ENCODE assay signal across 8 mouse cellular contexts in the genomic region with DNA sequence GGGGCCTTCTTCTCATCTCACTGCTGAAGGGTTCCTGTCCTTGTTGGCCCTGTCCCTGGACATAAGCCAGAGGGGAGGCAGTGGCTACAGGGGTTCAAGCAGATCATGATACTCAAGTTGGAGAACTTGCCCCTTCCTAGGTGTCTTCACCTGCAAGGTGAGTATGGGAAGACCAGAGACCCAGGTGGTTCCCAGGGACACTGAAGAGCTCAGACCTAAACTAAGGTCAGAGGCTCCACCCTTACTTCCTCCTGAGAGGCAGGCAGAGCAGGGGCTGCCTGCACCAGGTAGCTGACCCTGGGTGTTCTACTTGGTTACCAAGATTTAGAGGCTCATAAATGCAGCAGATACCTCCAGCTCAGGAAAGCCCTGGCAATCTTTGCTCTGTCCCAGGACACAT. TPM values are rescaled to one million over a fixed set of nuclear protein-coding genes. Genes with fewer than 3 reads are reported as not detected.
DNase-seq lines count a peak whose midpoint lies in the region; ATAC-seq and TF ChIP-seq lines count a peak whose summit lies in the region.
"Had no signal": no experiment of that assay in that cellular context is flagged by ENCODE, and none has a peak within 500 bp of the region (broad histone marks: within the 10 kb centered on the region; RNA-seq: fewer than 3 reads in every experiment).

No protein-coding gene starts in this region.

- H3K36me3 ChIP-seq in kidney, embryonic 15.5 days = peaks cover 69% of the 10 kb centered on the region
- H3K36me3 ChIP-seq in CH12.LX (replicated peaks in 1 of 2; ENCODE audit: control insufficient read depth in 1 of 2, insufficient read depth in 1 of 2, low read length in 1 of 2) (peaks cover 55 to 75% of the 10 kb centered on the region in 2 experiments), ES-E14 (ENCODE audit: control insufficient read depth, insufficient read depth, low read length, poor library complexity, severe bottlenecking) (peaks cover 60% of the 10 kb centered on the region)
- H3K36me3 ChIP-seq in liver, embryonic 11.5 days (ENCODE audit: control insufficient read depth, insufficient read depth, low read length) = peaks cover 50% of the 10 kb centered on the region

- peak overlapping the region; percentile 23 for H3K9ac ChIP-seq in kidney, embryonic 15.5 days
- H3K9ac ChIP-seq in CH12.LX (ENCODE audit: insufficient read depth, low read depth) (no peak overlapping the region), ES-E14 (ENCODE audit: insufficient read depth, low read depth, low read length, poor library complexity, severe bottlenecking) (peak overlapping the region; percentile 99; the same call in 1 of the 2 replicates)
- H3K9ac ChIP-seq in liver, embryonic 11.5 days (ENCODE audit: low read depth, low read length) = 0 out of 2 replicates have a peak overlapping the region, but pooled peaks have one; percentile 98

- no peak; the same call in 1 of the 2 replicates for TF ChIP-seq POLR2A in CH12.LX (IDR thresholded peaks at IDR 0.05; ENCODE audit: low read depth, low read length)

- H3K4me3 ChIP-seq in kidney, embryonic 15.5 days (replicated peaks) = peak overlapping the region; percentile 90; the same call in 1 of the 2 replicates
- H3K4me3 ChIP-seq in CH12.LX (replicated peaks in 1 of 3; ENCODE audit: low read depth in 2 of 3, low read length in 2 of 3, poor library complexity in 1 of 3) (peak overlapping the region in 1 of 3 experiments; percentile 19), ES-E14 (ENCODE audit: insufficient read depth in 1 of 2, low read depth in 1 of 2, low read length in 2 of 2, poor library complexity in 1 of 2, severe bottlenecking in 1 of 2) (peak overlapping the region in 1 of 2 experiments; percentile 98; a peak in 2 of 4 replicates)
- H3K4me3 ChIP-seq in liver, embryonic 11.5 days (ENCODE audit: low read depth, low read length) = peak overlapping the region; percentile 93

- peak overlapping the region; percentile 14 for H3K4me2 ChIP-seq in kidney, embryonic 15.5 days
- H3K4me2 ChIP-seq in CH12.LX (ENCODE audit: insufficient read depth, low read depth, poor library complexity, severe bottlenecking) = 0 out of 2 replicates have a peak overlapping the region, but pooled peaks have one; percentile 22
- peak overlapping the region; percentile 87 for H3K4me2 ChIP-seq in liver, embryonic 11.5 days

- DNase-seq in kidney, postnatal 14 days = no peak
- no peak for DNase-seq in CH12.LX (ENCODE audit: extremely low read depth)
- no peak for DNase-seq in ES-E14 (ENCODE audit: low read depth, low spot score)
- no peak for DNase-seq in liver, embryonic 11.5 days (ENCODE audit: low spot score)
- no peak for DNase-seq in ovary, postnatal 14 days (ENCODE audit: low spot score)
- DNase-seq in ovary, adult 18-20 months (ENCODE audit: low spot score) = no peak

- TF ChIP-seq EP300 in CH12.LX (IDR thresholded peaks at IDR 0.05; ENCODE audit: low read length) = no peak

- dilution Hi-C loops in CH12.LX (cut with MboI; ENCODE audit: extremely low pct_ligation_motif_present, extremely low pct_unique_long_range_greater_than_20kb, low sequenced_read_pairs) = no loop called here

- H3K9me3 ChIP-seq in kidney, embryonic 15.5 days (replicated peaks) = no peaks in the 10 kb centered on the region
- H3K9me3 ChIP-seq in CH12.LX (replicated peaks; ENCODE audit: low read length) = no peaks in the 10 kb centered on the region
- no peaks in the 10 kb centered on the region for H3K9me3 ChIP-seq in ES-E14 (ENCODE audit: control insufficient read depth, insufficient read depth, low read depth, low read length)
- H3K9me3 ChIP-seq in liver, embryonic 11.5 days (ENCODE audit: control insufficient read depth, low read length) = no peaks in the 10 kb centered on the region

- peaks cover 59% of the 10 kb centered on the region for H3K4me1 ChIP-seq in kidney, embryonic 15.5 days
- peaks cover 10 to 55% of the 10 kb centered on the region in 2 experiments for H3K4me1 ChIP-seq in CH12.LX (ENCODE audit: control insufficient read depth in 1 of 2, insufficient read depth in 2 of 2)
- H3K4me1 ChIP-seq in ES-E14 (ENCODE audit: control insufficient read depth in 2 of 2, insufficient read depth in 2 of 2, low read length in 2 of 2, poor library complexity in 1 of 2) = peaks cover 0 to 19% of the 10 kb centered on the region in 2 experiments; a peak in 2 of 4 replicates
- peaks cover 47% of the 10 kb centered on the region for H3K4me1 ChIP-seq in liver, embryonic 11.5 days (replicated peaks; ENCODE audit: control insufficient read depth, insufficient read depth, low read length)

- peak overlapping the region; percentile 60 for H3K27ac ChIP-seq in kidney, embryonic 15.5 days
- no peak overlapping the region for H3K27ac ChIP-seq in CH12.LX (ENCODE audit: insufficient read depth, low read depth)
- peak overlapping the region; percentile 25; the same call in 1 of the 2 replicates for H3K27ac ChIP-seq in ES-E14 (ENCODE audit: insufficient read depth, low read depth, low read length, poor library complexity, severe bottlenecking)
- H3K27ac ChIP-seq in liver, embryonic 11.5 days (ENCODE audit: low read depth, low read length) = peak overlapping the region; percentile 100

- peaks cover 28% of the 10 kb centered on the region for H3K79me2 ChIP-seq in CH12.LX (replicated peaks; ENCODE audit: control insufficient read depth, extremely low read depth, insufficient read depth, poor library complexity, severe bottlenecking)

- TF ChIP-seq CTCF in CH12.LX (conservative IDR thresholded peaks at IDR 0.05 in 1 of 2, IDR thresholded peaks at IDR 0.05 in 1 of 2; ENCODE audit: low read depth in 2 of 2, low read length in 2 of 2) = no peak

- ATAC-seq in kidney, embryonic 15.5 days (replicated peaks; ENCODE audit: low FRiP score) = no peak
- ATAC-seq in liver, embryonic 11.5 days (replicated peaks; ENCODE audit: low FRiP score) = no peak

- in situ Hi-C loops in CH12.LX (cut with MboI; ENCODE audit: low pct_ligation_motif_present, low pct_unique_long_range_greater_than_20kb, low sequenced_read_pairs) = no loop called here
- in situ Hi-C loops in ES-E14 (cut with MboI; ENCODE audit: low sequenced_read_pairs in 2 of 2, unreplicated experiment in 2 of 2) = no loop called here

- H3K27me3 ChIP-seq in kidney, embryonic 15.5 days = no peaks in the 10 kb centered on the region
- H3K27me3 ChIP-seq in CH12.LX (replicated peaks) = no peaks in the 10 kb centered on the region
- no peaks in the 10 kb centered on the region for H3K27me3 ChIP-seq in liver, embryonic 11.5 days (replicated peaks; ENCODE audit: control insufficient read depth, insufficient read depth, low read length)

- no peak for TF ChIP-seq RAD21 in CH12.LX (IDR thresholded peaks at IDR 0.05; ENCODE audit: low read depth, low read length)

TF ChIP-seq in CH12.LX, 34 proteins besides CTCF, POLR2A, EP300 and RAD21 (continues in another document):
- TF ChIP-seq KAT2A (IDR thresholded peaks at IDR 0.05; ENCODE audit: insufficient replicate concordance, low read length) = no peak
- no peak for TF ChIP-seq CHD2 (IDR thresholded peaks at IDR 0.05; ENCODE audit: low read length)
- no peak for TF ChIP-seq CHD1 (IDR thresholded peaks at IDR 0.05; ENCODE audit: low read depth, low read length)
- TF ChIP-seq TCF12 (IDR thresholded peaks at IDR 0.05; ENCODE audit: low read depth, low read length) = no peak
- TF ChIP-seq IRF4 (IDR thresholded peaks at IDR 0.05; ENCODE audit: low read depth, low read length) = no peak
- TF ChIP-seq SIN3A (IDR thresholded peaks at IDR 0.05; ENCODE audit: low read length) = no peak

TF ChIP-seq in ES-E14, 5 proteins besides CTCF, POLR2A, EP300 and RAD21:
- TF ChIP-seq HCFC1 (IDR thresholded peaks at IDR 0.05; ENCODE audit: borderline replicate concordance, insufficient read depth, low read length) (no peak), ZC3H11A (IDR thresholded peaks at IDR 0.05; ENCODE audit: borderline replicate concordance, low read depth, low read length) (no peak), ZNF384 (IDR thresholded peaks at IDR 0.05; ENCODE audit: low read depth, low read length) (no peak), MAFK (IDR thresholded peaks at IDR 0.05; ENCODE audit: insufficient read depth, low read depth, low read length) (no peak), CHD2 (IDR thresholded peaks at IDR 0.05; ENCODE audit: low read depth, low read length) (no peak)

RNA-seq across cellular contexts. Expression of a gene that starts 2.3 kb away (rescaled TPM):
- polyA plus RNA-seq in kidney, embryonic 15.5 days (2015; fragmentation: Nextera tagmentation; extraction: Ambion mirVana) = 1,536 and 1,655 TPM in 2 replicates
- total RNA-seq in CH12.LX (2012; rRNA removed) (1,839 and 2,104 TPM in 2 replicates), CH12.LX (2014; rRNA removed) (898 and 923 TPM in 2 replicates), ES-E14 (2012; rRNA removed) (1,746 and 1,854 TPM in 2 replicates)
- polyA plus RNA-seq in CH12.LX (2012; ENCODE audit: insufficient read length, low read depth) = 1,465 and 1,699 TPM in 2 replicates
- polyA plus RNA-seq in liver, embryonic 11.5 days (2014; fragmentation: Nextera tagmentation; extraction: Ambion mirVana) = 2,085 and 2,209 TPM in 2 replicates

RNA-seq across cellular contexts. Expression of a gene that starts 6.6 kb away (rescaled TPM):
- polyA plus RNA-seq in kidney, embryonic 15.5 days (2015; fragmentation: Nextera tagmentation; extraction: Ambion mirVana) = 1,248 and 1,360 TPM in 2 replicates
- 5,043 and 5,211 TPM in 2 replicates for total RNA-seq in CH12.LX (2012; rRNA removed)
- total RNA-seq in CH12.LX (2014; rRNA removed) = 2,822 and 2,851 TPM in 2 replicates
- 4,154 and 5,174 TPM in 2 replicates for polyA plus RNA-seq in CH12.LX (2012; ENCODE audit: insufficient read length, low read depth)
- total RNA-seq in ES-E14 (2012; rRNA removed) = 3,971 and 5,136 TPM in 2 replicates
- 1,710 and 1,879 TPM in 2 replicates for polyA plus RNA-seq in liver, embryonic 11.5 days (2014; fragmentation: Nextera tagmentation; extraction: Ambion mirVana)

RNA-seq across cellular contexts. Expression of a gene that starts 14.1 kb away (rescaled TPM):
- polyA plus RNA-seq in kidney, embryonic 15.5 days (2015; fragmentation: Nextera tagmentation; extraction: Ambion mirVana) = 0.44 TPM in 1 of 2 replicates, not detected in the other
- 1.3 and 2.2 TPM in 2 replicates for total RNA-seq in CH12.LX (2012; rRNA removed)
- not detected in 2 replicates for total RNA-seq in CH12.LX (2014; rRNA removed)
- polyA plus RNA-seq in CH12.LX (2012; ENCODE audit: insufficient read length, low read depth) = 1.4 TPM in 1 of 2 replicates, not detected in the other
- total RNA-seq in ES-E14 (2012; rRNA removed) = 0.36 and 0.90 TPM in 2 replicates
- polyA plus RNA-seq in liver, embryonic 11.5 days (2014; fragmentation: Nextera tagmentation; extraction: Ambion mirVana) = 0.41 and 1.1 TPM in 2 replicates
- total RNA-seq: adrenal gland, postnatal 4 days had no signal

RNA-seq across cellular contexts. Expression of a gene that starts 14.3 kb away (rescaled TPM):
- 1.9 and 7.5 TPM in 2 replicates for polyA plus RNA-seq in kidney, embryonic 15.5 days (2015; fragmentation: Nextera tagmentation; extraction: Ambion mirVana)
- 4.0 and 4.9 TPM in 2 replicates for total RNA-seq in CH12.LX (2012; rRNA removed)
- total RNA-seq in CH12.LX (2014; rRNA removed) = 4.3 and 4.6 TPM in 2 replicates
- 11.4 and 14.9 TPM in 2 replicates for polyA plus RNA-seq in CH12.LX (2012; ENCODE audit: insufficient read length, low read depth)
- 1.8 and 1.9 TPM in 2 replicates for total RNA-seq in ES-E14 (2012; rRNA removed)
- polyA plus RNA-seq in liver, embryonic 11.5 days (2014; fragmentation: Nextera tagmentation; extraction: Ambion mirVana) = 9.7 and 10.5 TPM in 2 replicates

RNA-seq across cellular contexts. Expression of a gene that starts 18.3 kb away (rescaled TPM):
- polyA plus RNA-seq in kidney, embryonic 15.5 days (2015; fragmentation: Nextera tagmentation; extraction: Ambion mirVana) = 78.0 and 93.5 TPM in 2 replicates
- total RNA-seq in CH12.LX (2012; rRNA removed) (0.13 and 0.17 TPM in 2 replicates), CH12.LX (2014; rRNA removed) (not detected in 2 replicates), ES-E14 (2012; rRNA removed) (10.6 and 15.1 TPM in 2 replicates)
- 0.15 and 0.16 TPM in 2 replicates for polyA plus RNA-seq in CH12.LX (2012; ENCODE audit: insufficient read length, low read depth)
- polyA plus RNA-seq in liver, embryonic 11.5 days (2014; fragmentation: Nextera tagmentation; extraction: Ambion mirVana) = 33.2 and 33.8 TPM in 2 replicates

Comparison
In these comparisons a context has a peak if more than half of its experiments do, and no peak if none do; other contexts are left out.
1. H3K4me2 ChIP-seq: peak in every context shown above with its lines; median percentile 87 in liver, embryonic 11.5 days; 22 in CH12.LX; 14 in kidney, embryonic 15.5 days.